Mouse (Mus musculus): ENCODE measurements around the gene Zfp36l1.

The Zfp36l1 gene

GRCm38 (mm10) chr12:80112852-80113551 lies at the start of gene Zfp36l1:
Gene Zfp36l1 (minus strand): TSS chr12:80113013.
- peak; percentile 88 for DNase-seq (ENCODE audit: low spot score)

GRCm38 (mm10) chr12:80162448-80162847 lies 49.6 kb upstream of the Zfp36l1 start:
- no peak for DNase-seq (ENCODE audit: low spot score)

- no peak for DNase-seq (ENCODE audit: low spot score)
These were observed 44.9 kb upstream of the Zfp36l1 start for GRCm38 (mm10) chr12:80157675-80158074.

- no peak for DNase-seq (ENCODE audit: low spot score)
These were observed 41.0 kb upstream of the Zfp36l1 start for GRCm38 (mm10) chr12:80153687-80154326.

- DNase-seq (ENCODE audit: low spot score): no peak
These were observed 40.3 kb upstream of the Zfp36l1 start for GRCm38 (mm10) chr12:80153078-80153477.

- no peak for DNase-seq (ENCODE audit: low spot score)
These were observed 39.0 kb upstream of the Zfp36l1 start for GRCm38 (mm10) chr12:80151821-80152220.

GRCm38 (mm10) chr12:80150624-80151023 lies 37.8 kb upstream of the Zfp36l1 start:
- DNase-seq (ENCODE audit: low spot score): peak; percentile 78

- no peak for DNase-seq (ENCODE audit: low spot score)
These were observed 34.9 kb upstream of the Zfp36l1 start for GRCm38 (mm10) chr12:80147563-80148214.

GRCm38 (mm10) chr12:80146227-80147223 lies 33.7 kb upstream of the Zfp36l1 start:
- peak; percentile 56 for DNase-seq (ENCODE audit: low spot score)

GRCm38 (mm10) chr12:80145365-80145764 lies 32.6 kb upstream of the Zfp36l1 start:
- no peak for DNase-seq (ENCODE audit: low spot score)

GRCm38 (mm10) chr12:80144846-80145245 lies 32.0 kb upstream of the Zfp36l1 start:
- DNase-seq (ENCODE audit: low spot score): no peak

- no peak for DNase-seq (ENCODE audit: low spot score)
These were observed 28.7 kb upstream of the Zfp36l1 start for GRCm38 (mm10) chr12:80141470-80141869.

- DNase-seq (ENCODE audit: low spot score): no peak
These were observed 28.2 kb upstream of the Zfp36l1 start for GRCm38 (mm10) chr12:80141011-80141410.

- no peak for DNase-seq (ENCODE audit: low spot score)
These were observed 24.9 kb upstream of the Zfp36l1 start for GRCm38 (mm10) chr12:80137744-80138143.

- DNase-seq (ENCODE audit: low spot score): no peak
These were observed 24.4 kb upstream of the Zfp36l1 start for GRCm38 (mm10) chr12:80137246-80137645.

- no peak for DNase-seq (ENCODE audit: low spot score)
These were observed 23.6 kb upstream of the Zfp36l1 start for GRCm38 (mm10) chr12:80136264-80136930.

GRCm38 (mm10) chr12:80135173-80135572 lies 22.4 kb upstream of the Zfp36l1 start:
- DNase-seq (ENCODE audit: low spot score): no peak

- DNase-seq (ENCODE audit: low spot score): no peak
These were observed 20.3 kb upstream of the Zfp36l1 start for GRCm38 (mm10) chr12:80133011-80133545.

GRCm38 (mm10) chr12:80132250-80133003 lies 19.6 kb upstream of the Zfp36l1 start:
- peak; percentile 84 for DNase-seq (ENCODE audit: low spot score)
